Mouse (Mus musculus) CD4-positive helper T cell, adult 2 months (primary cell): Measurements from ENCODE around the gene Wbp1.

Experiments
- DNase-seq: peaks from one replicate; pipeline ENCODE4 v3.0.0-alpha.2; 2012; ENCODE audit warnings: low read depth, missing footprints, low spot score

Gene Wbp1

GRCm38 (mm10) chr6:83120930-83121862, at the start of gene Wbp1:
TSS of gene Wbp1 (minus strand) at chr6:83121559.
- peak; percentile 98 for DNase-seq

- no peak for DNase-seq
These were observed 49.7 kb upstream of the Wbp1 start for GRCm38 (mm10) chr6:83171063-83171462.

GRCm38 (mm10) chr6:83169872-83170271, 48.5 kb upstream of the Wbp1 start:
- DNase-seq = no peak

GRCm38 (mm10) chr6:83166243-83166630, 44.9 kb upstream of the Wbp1 start:
- DNase-seq = peak; percentile 56

- peak; percentile 94 for DNase-seq
These were observed 44.4 kb upstream of the Wbp1 start, which contains the start of gene Dctn1 for GRCm38 (mm10) chr6:83165607-83166242. TSS of gene Dctn1 (plus strand) at chr6:83165920.

GRCm38 (mm10) chr6:83165026-83165606, 43.8 kb upstream of the Wbp1 start:
- DNase-seq = no peak

GRCm38 (mm10) chr6:83162701-83163100, 41.3 kb upstream of the Wbp1 start:
- DNase-seq = peak; percentile 65

- peak; percentile 32 for DNase-seq
These were observed 40.7 kb upstream of the Wbp1 start for GRCm38 (mm10) chr6:83161921-83162641.

- no peak for DNase-seq
These were observed 40.1 kb upstream of the Wbp1 start for GRCm38 (mm10) chr6:83161442-83161841.

- DNase-seq = peak; percentile 76
These were observed 38.1 kb upstream of the Wbp1 start for GRCm38 (mm10) chr6:83159456-83159855.

GRCm38 (mm10) chr6:83156259-83156684, 34.9 kb upstream of the Wbp1 start, which contains the start of the genes Wdr54 and 1700003E16Rik:
TSS of gene Wdr54 (minus strand) at chr6:83156397.
TSS of gene 1700003E16Rik (plus strand) at chr6:83156404.
- DNase-seq = peak; percentile 68

- peak; percentile 21 for DNase-seq
These were observed 34.3 kb upstream of the Wbp1 start for GRCm38 (mm10) chr6:83155552-83156238.

- DNase-seq = no peak
These were observed 32.1 kb upstream of the Wbp1 start for GRCm38 (mm10) chr6:83153485-83153884.

GRCm38 (mm10) chr6:83153038-83153437, 31.7 kb upstream of the Wbp1 start:
- DNase-seq = no peak

GRCm38 (mm10) chr6:83151721-83152120, 30.4 kb upstream of the Wbp1 start:
- no peak for DNase-seq

- DNase-seq = no peak
These were observed 25.9 kb upstream of the Wbp1 start for GRCm38 (mm10) chr6:83147280-83147679.

GRCm38 (mm10) chr6:83145805-83146204, 24.4 kb upstream of the Wbp1 start:
- DNase-seq = no peak

GRCm38 (mm10) chr6:83145209-83145608, 23.9 kb upstream of the Wbp1 start:
- no peak for DNase-seq

- no peak for DNase-seq
These were observed 21.5 kb upstream of the Wbp1 start for GRCm38 (mm10) chr6:83142886-83143285.

GRCm38 (mm10) chr6:83142211-83142731, 20.9 kb upstream of the Wbp1 start:
- DNase-seq = no peak

GRCm38 (mm10) chr6:83141636-83142035, 20.3 kb upstream of the Wbp1 start:
- no peak for DNase-seq
